Mouse (Mus musculus): ENCODE data around the gene Secisbp2. TPM values are rescaled to one million over a fixed set of nuclear protein-coding genes. Genes with fewer than 3 reads are reported as not detected.

Gene Secisbp2
- total and polyA plus RNA-seq, 3 experiments: 23.2 to 28.8 (median 24.4) TPM

DNA sequence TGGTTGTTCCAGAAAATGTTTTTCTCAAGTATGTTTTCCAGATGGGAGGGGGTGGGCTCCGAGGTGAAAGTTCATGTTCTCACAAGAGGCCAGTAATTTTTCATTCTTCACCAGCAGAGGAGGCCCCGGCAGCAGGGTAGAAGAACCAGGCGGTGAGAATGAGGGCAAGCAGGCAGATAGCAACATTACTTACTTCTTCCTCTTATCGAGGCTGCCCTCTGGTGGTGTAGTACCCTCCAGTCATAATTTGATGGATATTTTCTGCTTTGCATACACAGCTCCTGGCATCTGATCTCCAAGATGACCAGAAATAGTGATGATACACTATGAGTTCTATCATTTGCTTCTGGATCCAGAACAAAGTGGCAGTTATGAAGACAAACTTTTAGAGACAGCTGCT lies 12.5 kb upstream of the Secisbp2 start:
- H3K9me3 ChIP-seq (replicated peaks; ENCODE audit: low read length): peaks cover 2% of the 10 kb centered on the region
- in situ Hi-C loops (cut with MboI; ENCODE audit: low pct_ligation_motif_present, low pct_unique_long_range_greater_than_20kb, low sequenced_read_pairs): no loop called here
- H3K79me2 ChIP-seq (replicated peaks; ENCODE audit: control insufficient read depth, extremely low read depth, insufficient read depth, poor library complexity, severe bottlenecking): no peaks in the 10 kb centered on the region
- H3K27ac ChIP-seq (ENCODE audit: insufficient read depth, low read depth): no peak overlapping the region
- no peak overlapping the region for H3K4me3 ChIP-seq (replicated peaks in 1 of 3; ENCODE audit: low read depth in 2 of 3, low read length in 2 of 3, poor library complexity in 1 of 3)
- dilution Hi-C loops (cut with MboI; ENCODE audit: extremely low pct_ligation_motif_present, extremely low pct_unique_long_range_greater_than_20kb, low sequenced_read_pairs): no loop called here
- peaks cover 3 to 10% of the 10 kb centered on the region in 2 experiments; a peak in 3 of 4 replicates for H3K4me1 ChIP-seq (ENCODE audit: control insufficient read depth in 1 of 2, insufficient read depth in 2 of 2)
- no peaks in the 10 kb centered on the region for H3K27me3 ChIP-seq (replicated peaks)
- H3K9ac ChIP-seq (ENCODE audit: insufficient read depth, low read depth): no peak overlapping the region
- DNase-seq (ENCODE audit: extremely low read depth): peak; percentile 40
- no peaks in the 10 kb centered on the region for H3K36me3 ChIP-seq (replicated peaks in 1 of 2; ENCODE audit: control insufficient read depth in 1 of 2, insufficient read depth in 1 of 2, low read length in 1 of 2)
- no peak for TF ChIP-seq ZMIZ1 (IDR thresholded peaks at IDR 0.05; ENCODE audit: low read depth, low read length)
- TF ChIP-seq JUN (IDR thresholded peaks at IDR 0.05; ENCODE audit: insufficient read depth, low read depth, low read length): no peak
- TF ChIP-seq RAD21 (IDR thresholded peaks at IDR 0.05; ENCODE audit: low read depth, low read length): peak; percentile 19
- TF ChIP-seq MAFK (IDR thresholded peaks at IDR 0.05; ENCODE audit: insufficient replicate concordance, low read length): no peak
- TF ChIP-seq TBP (conservative IDR thresholded peaks at IDR 0.05; ENCODE audit: low read depth, low read length): no peak
- peak in 1 of 2 experiments; percentile 51; a peak in 2 of 4 replicates for TF ChIP-seq CTCF (conservative IDR thresholded peaks at IDR 0.05 in 1 of 2, IDR thresholded peaks at IDR 0.05 in 1 of 2; ENCODE audit: low read depth in 2 of 2, low read length in 2 of 2)
- TF ChIP-seq ELF1 (IDR thresholded peaks at IDR 0.05; ENCODE audit: low read depth, low read length): no peak
- no peak overlapping the region for H3K4me2 ChIP-seq (ENCODE audit: insufficient read depth, low read depth, poor library complexity, severe bottlenecking)

DNA sequence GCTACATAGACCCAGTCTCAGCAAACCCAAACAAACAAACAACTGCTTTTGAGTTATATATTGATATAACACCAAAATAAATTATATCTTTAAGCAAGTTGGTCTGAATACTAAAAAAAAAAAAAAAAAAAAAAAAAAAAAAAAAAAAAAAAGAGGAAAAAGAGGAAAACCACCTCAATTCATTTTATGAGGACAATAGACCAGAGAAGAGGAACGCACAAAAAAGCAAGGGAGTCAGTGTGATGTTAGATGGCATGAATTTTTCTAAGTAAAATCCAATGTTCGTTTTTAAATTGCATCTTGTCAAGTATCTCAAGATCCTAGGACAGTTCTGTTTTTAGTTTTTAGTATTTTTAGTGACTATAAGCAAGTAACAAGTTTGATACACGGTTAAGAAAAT lies 10.1 kb upstream of the Secisbp2 start:
- Histone ChIP-seq H3K79me2 (replicated peaks; ENCODE audit: control insufficient read depth, extremely low read depth, insufficient read depth, poor library complexity, severe bottlenecking) (peaks cover 6% of the 10 kb centered on the region), H3K36me3 (replicated peaks in 1 of 2; ENCODE audit: control insufficient read depth in 1 of 2, insufficient read depth in 1 of 2, low read length in 1 of 2) (no peaks in the 10 kb centered on the region), H3K4me2 (ENCODE audit: insufficient read depth, low read depth, poor library complexity, severe bottlenecking) (no peak overlapping the region), H3K9ac (ENCODE audit: insufficient read depth, low read depth) (no peak overlapping the region), H3K27ac (ENCODE audit: insufficient read depth, low read depth) (no peak overlapping the region), H3K27me3 (replicated peaks) (no peaks in the 10 kb centered on the region), H3K4me1 (ENCODE audit: control insufficient read depth in 1 of 2, insufficient read depth in 2 of 2) (peaks cover 3 to 10% of the 10 kb centered on the region in 2 experiments; a peak in 3 of 4 replicates), H3K9me3 (replicated peaks; ENCODE audit: low read length) (peaks cover 2% of the 10 kb centered on the region), H3K4me3 (replicated peaks in 1 of 3; ENCODE audit: low read depth in 2 of 3, low read length in 2 of 3, poor library complexity in 1 of 3) (no peak overlapping the region)
- in situ Hi-C loops (cut with MboI; ENCODE audit: low pct_ligation_motif_present, low pct_unique_long_range_greater_than_20kb, low sequenced_read_pairs) (no loop called here), dilution Hi-C loops (cut with MboI; ENCODE audit: extremely low pct_ligation_motif_present, extremely low pct_unique_long_range_greater_than_20kb, low sequenced_read_pairs) (no loop called here)
- no peak for TF ChIP-seq USF2 (conservative IDR thresholded peaks at IDR 0.05; ENCODE audit: low read depth, low read length)
- peak; percentile 51; the same call in 1 of the 2 replicates for TF ChIP-seq ZNF384 (IDR thresholded peaks at IDR 0.05; ENCODE audit: low read depth, low read length)
- no peak for DNase-seq (ENCODE audit: extremely low read depth)

DNA sequence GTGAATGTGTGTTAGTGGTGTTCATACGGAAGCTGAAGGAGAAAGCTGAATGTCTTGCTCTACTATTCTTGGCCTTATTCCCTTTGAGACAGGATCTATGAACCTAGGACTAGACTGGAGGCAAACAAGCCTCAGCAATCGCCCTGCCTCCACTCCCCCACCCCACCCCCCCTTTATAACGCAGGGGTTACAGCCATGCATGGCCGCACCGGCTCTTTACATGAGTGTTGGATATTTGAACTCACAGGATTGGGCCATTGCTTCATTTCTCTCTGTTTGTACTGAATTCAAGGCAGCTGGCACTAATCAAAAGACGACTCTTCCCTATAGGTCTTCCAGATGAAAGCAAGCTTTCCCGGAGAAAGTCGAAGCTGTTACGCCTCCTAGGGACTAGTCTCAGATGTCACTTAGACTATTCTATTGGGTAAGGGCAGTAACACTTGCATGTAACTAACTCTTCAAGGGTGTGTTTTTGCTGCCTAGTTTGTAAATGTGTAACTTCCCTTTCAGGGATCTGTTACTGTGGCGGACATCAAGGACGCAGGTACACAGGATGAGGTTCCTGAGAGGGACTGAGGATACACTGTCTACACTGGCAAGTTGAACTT lies 9.2 kb upstream of the Secisbp2 start:
- TF ChIP-seq RAD21 (IDR thresholded peaks at IDR 0.05; ENCODE audit: low read depth, low read length) (no peak), USF1 (IDR thresholded peaks at IDR 0.05; ENCODE audit: low read depth, low read length) (no peak), PAX5 (IDR thresholded peaks at IDR 0.05; ENCODE audit: low read length) (no peak), POLR2A (IDR thresholded peaks at IDR 0.05; ENCODE audit: low read depth, low read length) (no peak), MEF2A (IDR thresholded peaks at IDR 0.05; ENCODE audit: borderline replicate concordance, low read depth, low read length) (no peak), MYC (IDR thresholded peaks at IDR 0.05; ENCODE audit: low read depth, low read length) (no peak), MAZ (IDR thresholded peaks at IDR 0.05; ENCODE audit: low read depth, low read length) (no peak), CHD1 (IDR thresholded peaks at IDR 0.05; ENCODE audit: low read depth, low read length) (no peak), EP300 (IDR thresholded peaks at IDR 0.05; ENCODE audit: low read length) (no peak), ELF1 (IDR thresholded peaks at IDR 0.05; ENCODE audit: low read depth, low read length) (no peak), MXI1 (IDR thresholded peaks at IDR 0.05; ENCODE audit: low read depth, low read length) (no peak), SMC3 (IDR thresholded peaks at IDR 0.05; ENCODE audit: low read depth, low read length) (no peak), JUND (conservative IDR thresholded peaks at IDR 0.05; ENCODE audit: low read depth, low read length) (no peak), ZNF384 (IDR thresholded peaks at IDR 0.05; ENCODE audit: low read depth, low read length) (no peak), NRF1 (IDR thresholded peaks at IDR 0.05; ENCODE audit: low read depth, low read length) (no peak), TCF12 (IDR thresholded peaks at IDR 0.05; ENCODE audit: low read depth, low read length) (no peak), POLR2AphosphoS2 (IDR thresholded peaks at IDR 0.05; ENCODE audit: low read depth, low read length) (no peak), RCOR1 (conservative IDR thresholded peaks at IDR 0.05; ENCODE audit: low read depth, low read length) (no peak), UBTF (IDR thresholded peaks at IDR 0.05; ENCODE audit: low read depth, low read length) (no peak)
- Histone ChIP-seq H3K9me3 (replicated peaks; ENCODE audit: low read length) (peaks cover 2% of the 10 kb centered on the region), H3K79me2 (replicated peaks; ENCODE audit: control insufficient read depth, extremely low read depth, insufficient read depth, poor library complexity, severe bottlenecking) (peaks cover 15% of the 10 kb centered on the region), H3K4me1 (ENCODE audit: control insufficient read depth in 1 of 2, insufficient read depth in 2 of 2) (peaks cover 3 to 10% of the 10 kb centered on the region in 2 experiments; a peak in 3 of 4 replicates), H3K4me3 (replicated peaks in 1 of 3; ENCODE audit: low read depth in 2 of 3, low read length in 2 of 3, poor library complexity in 1 of 3) (no peak overlapping the region), H3K9ac (ENCODE audit: insufficient read depth, low read depth) (no peak overlapping the region), H3K36me3 (replicated peaks in 1 of 2; ENCODE audit: control insufficient read depth in 1 of 2, insufficient read depth in 1 of 2, low read length in 1 of 2) (no peaks in the 10 kb centered on the region), H3K4me2 (ENCODE audit: insufficient read depth, low read depth, poor library complexity, severe bottlenecking) (no peak overlapping the region), H3K27ac (ENCODE audit: insufficient read depth, low read depth) (no peak overlapping the region), H3K27me3 (replicated peaks) (no peaks in the 10 kb centered on the region)
- dilution Hi-C loops (cut with MboI; ENCODE audit: extremely low pct_ligation_motif_present, extremely low pct_unique_long_range_greater_than_20kb, low sequenced_read_pairs) (no loop called here), in situ Hi-C loops (cut with MboI; ENCODE audit: low pct_ligation_motif_present, low pct_unique_long_range_greater_than_20kb, low sequenced_read_pairs) (no loop called here)
- DNase-seq (ENCODE audit: extremely low read depth): no peak

Data from CH12.LX (cell line).